Mouse (Mus musculus) mouse embryonic stem cell (cell line): ENCODE measurements around the gene Cnga4.
"Not testable (repeated sequence)": the region's sequence is repeated elsewhere in the genome, so short reads cannot be mapped to it uniquely, and the experiment has no call there.

Source experiments
- in situ Hi-C, 2 experiments: fragments of 300-500 bp; cut with MboI; formaldehyde crosslinking; loops; 1 replicate in 1 of 2; 3 replicates in 1 of 2; pipeline ENCODE4 v1.14.3; 2019 to 2020; ENCODE audit warnings: low sequenced_read_pairs in 2 of 2, low pct_unique_long_range_greater_than_20kb in 1 of 2, mixed read lengths in 1 of 2; ENCODE audit not compliant: unreplicated experiment in 1 of 2

The Cnga4 gene

DNA sequence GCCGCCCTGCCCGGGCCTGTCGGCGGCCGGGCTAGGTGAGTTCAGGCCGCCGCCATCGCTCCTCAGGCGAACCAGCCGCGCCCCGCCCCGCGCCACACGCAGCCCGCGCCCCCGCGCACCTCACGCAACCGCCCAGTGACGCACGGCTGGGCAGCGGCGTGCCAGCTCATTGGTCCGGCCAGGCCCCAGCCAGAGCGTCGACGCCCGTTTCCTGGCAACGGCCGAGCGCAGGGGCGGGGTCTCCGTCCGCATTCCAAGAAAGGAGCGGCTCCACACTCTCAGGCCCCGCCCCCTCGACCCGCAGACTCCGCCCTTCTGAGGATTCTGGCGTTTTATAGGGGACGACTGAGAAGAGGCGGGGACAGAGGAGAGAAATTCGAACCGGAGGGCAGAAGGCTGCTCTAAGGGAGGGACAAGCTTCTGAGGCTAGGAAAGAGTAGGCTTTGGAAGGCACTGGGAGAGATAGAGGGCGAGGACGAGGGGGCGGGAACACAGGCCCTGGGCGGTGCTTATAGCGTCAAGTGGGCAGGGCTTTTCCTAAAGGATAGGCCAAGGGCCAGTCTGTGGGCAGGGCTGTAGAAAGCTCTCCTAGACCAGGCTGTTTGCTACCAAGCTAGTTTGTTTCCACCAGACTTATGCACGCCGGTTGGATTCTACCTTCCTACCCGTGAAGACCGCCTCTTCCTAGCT, 4.3 kb upstream of the Cnga4 start, which contains the start of gene Fam160a2:
TSS of gene Fam160a2 (minus strand) at position 120 of the 690 bp plus-strand sequence.
- in situ Hi-C loops, result loop anchor here in 1 of 2 experiments (25.0 kb wide), 1 partner anchor 1163 kb away; the partner anchor contains the start of gene Trim34a

DNA sequence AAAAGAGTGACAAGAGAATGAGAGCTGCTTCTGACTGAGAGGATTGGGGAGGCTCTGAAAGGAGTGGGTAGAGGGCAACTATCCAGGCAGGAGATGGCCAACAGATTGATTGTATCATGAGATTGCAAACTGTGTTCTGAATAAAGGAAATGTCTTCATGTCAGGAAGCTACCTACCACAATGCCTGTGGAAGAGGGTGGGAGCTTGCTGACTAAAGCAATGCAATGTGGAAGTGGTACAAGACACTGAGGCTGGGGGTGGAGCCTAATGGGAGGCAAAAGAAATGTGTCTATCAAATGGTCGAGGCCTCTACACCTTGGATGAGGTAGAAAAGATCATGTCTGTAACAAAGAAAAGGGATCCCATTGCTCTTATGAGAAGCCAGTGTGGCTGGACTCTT, 2.0 kb downstream of the Cnga4 start:
- in situ Hi-C loops, result loop anchor here in 1 of 2 experiments (5.0 kb wide), 1 partner anchor 66 kb away; no protein-coding TSS in a partner anchor

DNA sequence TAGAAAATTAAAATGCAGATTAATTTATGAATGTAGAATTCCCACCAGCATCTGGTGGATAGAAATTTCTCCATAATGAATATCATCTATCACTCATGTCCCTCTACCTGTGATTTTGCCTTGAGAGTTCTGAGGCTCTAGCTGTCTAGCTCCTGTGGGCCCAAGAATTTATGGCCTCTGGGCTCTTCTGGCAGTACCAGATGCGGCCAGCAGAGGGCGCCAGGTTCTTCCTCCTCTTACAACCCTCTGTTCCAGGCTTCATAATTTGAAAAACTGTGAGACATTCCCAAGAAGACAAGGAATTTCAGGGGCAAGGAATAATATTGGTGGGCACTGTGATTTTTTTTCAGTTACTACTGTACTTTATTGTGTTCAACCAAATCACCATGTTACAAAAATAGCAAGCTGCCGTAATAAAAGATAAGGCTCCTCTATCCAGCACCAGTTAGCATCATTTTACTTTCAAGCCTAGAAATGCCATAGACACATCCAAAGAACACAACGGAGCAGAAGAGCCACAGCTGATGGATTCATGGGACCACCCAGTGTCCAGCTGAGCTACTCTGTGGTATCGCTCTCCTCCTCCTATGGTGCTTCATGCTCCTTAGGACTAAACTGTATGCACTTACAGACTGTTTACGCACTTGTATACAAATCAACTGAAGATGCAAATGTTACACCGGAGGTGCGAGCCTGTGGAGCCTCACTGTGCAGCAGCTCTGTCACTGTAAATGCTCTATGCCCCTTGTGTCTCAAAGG, 7.7 kb downstream of the Cnga4 start:
- in situ Hi-C loops, result not testable (repeated sequence)

DNA sequence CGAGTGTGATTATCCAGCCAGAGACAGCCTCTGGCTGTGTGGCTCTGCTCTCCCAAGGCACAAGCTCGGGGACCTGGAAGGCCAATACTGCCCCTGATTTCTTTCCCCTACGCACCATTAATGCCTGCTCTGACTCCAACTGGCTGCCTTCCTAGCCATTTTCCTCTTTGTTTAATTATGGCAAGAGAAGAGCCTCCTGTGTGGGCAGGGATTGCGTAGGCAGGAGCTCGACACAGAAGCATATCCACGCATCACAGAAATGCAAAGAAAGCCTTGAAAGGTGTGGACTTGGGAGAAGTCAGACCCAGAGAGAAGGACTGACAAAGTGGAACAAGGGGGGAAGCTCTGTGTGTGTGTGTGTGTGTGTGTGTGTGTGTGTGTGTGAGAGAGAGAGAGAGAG, 10.0 kb downstream of the Cnga4 start:
- in situ Hi-C loops, result no loop called here

DNA sequence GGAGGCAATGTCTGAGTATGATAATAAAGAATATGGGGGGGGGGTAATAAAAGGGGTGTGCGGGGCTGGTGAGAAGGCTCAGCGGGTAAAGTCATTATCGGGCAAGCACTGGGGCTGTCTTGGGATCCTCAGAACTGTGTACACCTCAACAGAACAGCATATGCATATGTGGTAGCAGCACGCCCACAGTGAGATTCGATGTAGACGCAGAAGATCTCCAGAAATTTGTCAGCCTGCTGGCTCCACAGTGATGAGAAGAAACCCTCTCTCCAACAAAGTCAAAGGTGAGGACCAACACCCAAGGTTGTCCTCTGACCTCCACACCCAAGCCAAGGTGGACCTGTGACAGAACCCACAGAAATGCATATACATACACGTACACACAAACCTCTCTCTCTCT, 12.2 kb downstream of the Cnga4 start:
- in situ Hi-C loops, result no loop called here

DNA sequence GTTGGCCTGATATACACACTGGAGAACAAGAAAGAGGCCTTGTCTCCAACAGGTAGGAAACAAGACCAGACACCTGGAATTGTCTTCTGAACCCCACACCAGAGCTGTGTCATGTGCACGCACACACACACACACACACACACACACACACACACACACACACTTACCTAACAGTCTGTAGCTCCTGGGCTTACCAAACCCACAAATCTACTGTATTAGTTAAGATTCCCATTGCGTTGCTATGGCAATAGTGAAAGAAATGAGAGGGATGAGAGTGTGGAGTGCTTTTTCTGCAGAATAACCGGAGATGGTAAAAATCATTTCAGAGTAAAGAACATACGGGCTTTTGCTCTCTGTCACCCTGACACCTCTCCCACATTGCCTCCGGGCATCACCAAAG, 13.7 kb downstream of the Cnga4 start:
- in situ Hi-C loops, result no loop called here

DNA sequence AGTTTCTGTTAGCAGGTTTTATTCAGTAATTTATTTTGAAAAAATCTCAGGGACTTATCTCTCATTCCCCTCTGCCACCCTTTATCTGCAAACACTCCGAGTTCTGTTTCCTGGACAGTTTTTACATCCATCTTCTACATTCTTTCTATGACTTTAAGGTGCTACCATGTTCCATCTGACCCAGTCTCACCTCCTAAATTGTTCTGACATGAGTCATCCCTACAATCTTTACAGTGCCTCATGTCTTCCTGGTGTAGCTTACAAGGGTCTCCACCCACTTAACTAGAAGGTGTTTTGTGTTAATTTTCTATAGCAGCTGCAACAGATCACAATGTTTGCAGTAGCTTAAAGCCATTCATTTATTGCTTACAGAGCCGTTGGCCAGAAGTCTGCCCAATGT, 16.5 kb downstream of the Cnga4 start:
- in situ Hi-C loops, result no loop called here

DNA sequence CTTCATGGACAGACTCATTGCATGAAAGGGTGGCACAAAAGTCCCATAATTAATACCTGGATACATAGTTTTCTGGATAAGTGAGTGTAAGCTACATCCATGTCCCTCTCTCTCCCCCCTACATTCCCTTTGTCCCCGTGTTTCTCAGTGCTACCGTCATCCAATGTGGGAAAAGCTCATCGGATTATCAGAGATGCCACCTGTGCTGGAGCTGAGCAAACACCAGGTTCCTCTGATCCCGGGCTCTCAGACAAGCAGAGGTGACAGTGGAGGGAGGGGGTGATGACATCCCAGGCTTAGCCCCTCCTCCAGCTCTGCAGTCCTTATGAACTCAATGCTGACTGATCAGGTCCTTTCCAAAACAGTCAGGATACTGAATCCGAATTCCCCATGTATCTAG, 20.0 kb downstream of the Cnga4 start:
- in situ Hi-C loops, result no loop called here

DNA sequence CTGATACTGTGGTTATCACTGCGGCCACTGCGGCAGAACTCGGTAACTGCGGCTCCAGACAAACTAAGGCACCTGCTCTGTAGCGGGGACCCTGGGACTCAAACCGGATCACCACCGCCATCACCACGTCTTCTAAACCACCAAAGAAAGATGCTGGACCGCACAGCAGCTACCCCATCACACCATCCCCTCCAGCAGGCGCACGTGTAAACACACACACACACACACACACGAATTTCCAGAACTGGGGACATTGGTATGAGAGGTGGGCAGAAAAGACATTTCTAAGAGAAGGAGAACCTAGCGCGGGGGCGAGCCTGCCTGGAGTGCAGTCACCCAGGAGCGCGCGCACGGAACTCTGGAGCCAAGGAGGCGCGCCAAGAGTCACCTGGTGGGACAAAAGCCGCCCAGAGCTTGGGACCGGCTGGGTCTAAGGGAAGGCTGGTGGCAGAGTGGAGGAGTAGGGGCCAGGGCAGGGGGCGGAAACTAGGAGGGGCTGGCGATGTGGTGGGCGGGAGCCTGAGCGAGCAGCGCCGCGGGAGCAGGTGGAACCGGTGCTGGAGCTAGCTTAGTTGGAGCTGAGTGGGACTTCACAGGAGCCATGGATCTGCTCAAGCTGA, 21.2 kb downstream of the Cnga4 start, which contains the start of gene Cckbr:
TSS of gene Cckbr (plus strand) at position 308 of the 620 bp plus-strand sequence.
- in situ Hi-C loops, result no loop called here

DNA sequence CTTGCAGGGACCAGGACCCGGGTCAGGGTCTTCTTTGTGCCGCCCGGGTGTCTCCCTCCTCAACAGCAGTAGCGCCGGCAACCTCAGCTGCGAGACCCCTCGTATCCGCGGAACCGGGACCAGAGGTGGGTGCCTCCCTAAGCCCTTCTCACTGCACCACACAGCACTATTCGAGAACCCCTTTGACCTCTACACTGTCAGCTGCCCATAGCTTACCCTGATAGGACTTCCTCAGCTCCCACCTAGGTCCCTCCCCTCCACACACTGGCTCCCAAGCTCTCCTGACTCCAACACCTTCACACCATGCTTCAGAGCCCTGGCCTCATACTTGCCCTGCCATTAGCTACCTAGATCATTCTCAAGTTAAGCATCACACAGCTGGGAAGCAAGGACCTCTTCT, 21.7 kb downstream of the Cnga4 start:
- in situ Hi-C loops, result no loop called here

DNA sequence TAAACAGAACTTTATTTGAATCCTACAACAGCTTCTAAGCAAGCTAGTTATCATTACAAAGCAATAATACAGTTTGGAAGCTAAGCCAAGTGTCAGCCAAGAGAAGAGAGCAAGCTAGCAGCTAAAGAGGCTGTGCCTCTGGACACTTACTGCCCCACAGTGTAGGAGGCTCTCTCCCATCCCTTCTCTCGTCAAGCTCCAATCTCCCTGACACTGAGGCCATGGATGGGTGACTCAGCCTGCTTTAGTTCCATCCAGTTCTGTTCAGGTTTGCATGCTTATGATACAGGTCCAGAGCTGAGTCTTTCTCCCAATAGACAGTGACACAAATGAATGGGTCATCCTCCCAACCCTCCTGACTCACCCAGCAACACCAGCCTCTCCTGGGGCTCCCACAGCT, 27.7 kb downstream of the Cnga4 start:
- in situ Hi-C loops, result no loop called here

DNA sequence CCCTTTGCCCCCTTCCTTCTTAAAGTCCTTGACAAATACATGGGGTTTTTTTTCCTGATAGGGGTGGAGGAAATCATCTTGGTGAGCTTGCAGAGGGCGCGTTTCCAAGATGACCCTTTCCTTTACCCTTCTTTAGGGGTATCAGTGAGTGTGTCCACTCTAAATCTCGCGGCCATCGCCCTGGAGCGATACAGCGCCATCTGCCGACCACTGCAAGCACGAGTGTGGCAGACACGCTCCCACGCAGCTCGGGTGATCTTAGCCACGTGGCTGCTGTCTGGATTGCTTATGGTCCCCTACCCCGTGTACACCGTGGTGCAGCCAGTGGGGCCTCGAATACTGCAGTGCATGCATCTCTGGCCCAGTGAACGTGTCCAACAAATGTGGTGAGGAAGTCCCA, 29.5 kb downstream of the Cnga4 start:
- in situ Hi-C loops, result no loop called here

DNA sequence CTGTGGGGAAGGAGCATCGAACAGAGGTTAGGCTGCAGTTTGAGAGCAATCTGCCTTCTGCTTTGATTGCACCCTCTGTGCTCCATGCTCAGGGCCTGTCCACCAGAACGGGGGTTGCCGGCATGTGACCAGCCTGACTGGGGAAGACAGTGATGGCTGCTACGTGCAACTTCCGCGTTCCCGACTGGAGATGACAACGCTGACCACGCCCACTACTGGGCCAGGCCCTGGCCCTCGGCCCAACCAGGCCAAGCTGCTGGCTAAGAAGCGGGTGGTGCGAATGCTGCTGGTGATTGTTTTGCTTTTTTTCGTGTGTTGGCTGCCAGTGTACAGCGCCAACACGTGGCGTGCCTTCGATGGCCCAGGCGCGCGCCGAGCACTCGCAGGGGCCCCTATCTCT, 30.4 kb downstream of the Cnga4 start:
- in situ Hi-C loops, result no loop called here

DNA sequence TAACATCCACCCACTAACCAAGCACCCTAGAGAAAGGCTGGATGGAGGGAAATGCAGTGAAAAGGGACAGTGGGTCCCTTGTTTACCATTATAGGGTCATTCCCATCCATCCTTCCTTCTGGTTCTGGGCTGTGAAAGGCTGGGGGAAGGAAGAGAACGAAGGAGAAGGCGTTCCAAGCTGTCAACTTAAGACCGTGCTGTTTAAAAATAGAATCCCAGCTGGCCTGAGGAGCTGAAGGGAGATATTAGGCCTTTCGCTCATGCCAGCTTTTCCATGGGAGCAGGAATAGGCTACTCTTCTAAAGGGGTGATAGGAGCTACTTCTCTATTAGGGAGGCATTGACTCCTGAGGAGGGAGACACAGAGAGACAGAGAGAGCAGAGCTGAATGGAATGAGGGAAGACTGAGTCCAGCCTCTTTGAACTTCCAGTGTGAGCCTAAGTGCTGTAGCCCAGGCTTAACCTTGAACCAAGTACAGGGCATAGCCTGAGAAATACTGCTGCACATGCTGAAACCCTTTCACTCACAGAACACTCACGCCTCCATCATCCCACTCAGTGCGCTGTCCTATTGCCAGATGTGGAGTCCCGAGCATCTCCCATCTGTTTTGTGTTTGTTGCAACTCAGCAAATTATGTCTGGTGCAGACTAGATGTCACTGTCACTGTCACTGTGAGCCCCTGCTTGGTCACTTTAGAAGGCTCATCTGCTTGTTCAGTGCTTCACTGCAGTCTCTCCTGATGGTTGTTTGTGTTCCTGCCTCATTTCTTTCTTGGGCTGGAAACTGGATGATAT, 33.8 kb downstream of the Cnga4 start:
- in situ Hi-C loops, result no loop called here

DNA sequence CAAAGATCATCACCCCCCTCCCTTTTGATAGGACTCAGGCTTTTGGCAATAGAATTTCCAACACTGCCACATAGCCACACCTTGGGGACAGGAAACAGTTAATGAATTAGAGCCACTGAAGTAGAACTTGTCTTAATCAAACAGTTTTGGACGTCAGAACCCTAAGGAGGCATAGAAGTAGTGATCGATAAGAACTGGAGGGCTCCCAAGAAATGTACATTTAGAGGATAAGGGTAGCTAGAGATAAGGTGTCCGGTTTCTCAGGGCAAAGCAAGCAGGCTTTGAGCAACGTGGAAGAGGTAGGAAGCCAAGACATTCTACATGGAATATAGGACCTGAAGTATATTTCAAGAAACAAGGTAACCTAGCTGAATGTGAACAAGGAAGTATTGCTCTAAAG, 37.1 kb downstream of the Cnga4 start:
- in situ Hi-C loops, result no loop called here

DNA sequence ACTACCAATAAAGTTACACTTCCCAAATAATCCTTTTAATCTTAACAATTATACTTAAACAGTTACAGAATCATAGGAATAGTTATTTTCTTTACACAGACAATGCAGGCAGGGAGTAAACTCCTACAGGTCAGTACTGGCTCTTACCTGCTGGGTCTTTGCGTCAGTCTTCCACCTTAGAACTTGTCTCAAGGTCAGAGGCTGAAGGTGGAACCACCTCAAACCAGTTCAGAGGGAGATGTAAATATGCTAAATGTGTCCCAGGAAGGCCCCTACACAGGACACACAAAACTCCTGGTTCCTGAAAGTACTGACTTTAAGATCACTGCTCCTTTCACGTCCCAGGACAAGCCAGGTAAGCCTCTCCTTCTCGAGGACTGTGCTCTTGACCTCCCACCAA, 40.7 kb downstream of the Cnga4 start:
- in situ Hi-C loops, result no loop called here

DNA sequence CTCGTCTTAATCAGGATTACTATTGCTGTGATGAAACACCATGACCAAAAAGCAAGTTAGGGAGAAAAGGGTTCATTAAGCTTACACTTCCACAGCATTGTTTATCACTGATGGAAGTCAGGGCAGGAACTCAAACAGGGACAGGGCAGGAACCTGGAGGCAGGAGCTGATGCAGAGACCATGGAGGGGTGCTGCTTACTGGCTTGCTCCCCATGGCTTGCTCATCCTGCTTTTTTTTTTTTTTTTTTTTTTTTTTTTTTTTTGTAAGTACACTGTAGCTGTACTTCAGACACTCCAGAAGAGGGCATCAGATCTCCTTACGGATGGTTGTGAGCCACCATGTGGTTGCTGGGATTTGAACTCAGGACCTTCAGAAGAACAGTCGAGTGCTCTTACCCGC, 49.0 kb downstream of the Cnga4 start:
- in situ Hi-C loops, result not testable (repeated sequence)
